Mouse (Mus musculus) brain, adult 2 months (tissue): ENCODE measurements around the gene Ms4a6d.
"Not testable (repeated sequence)": the region's sequence is repeated elsewhere in the genome, so short reads cannot be mapped to it uniquely, and the experiment has no call there.

Experiments
- DNase-seq: peaks from one replicate; pipeline ENCODE4 v3.0.0; 2011; ENCODE audit warnings: low read depth, low spot score

Ms4a6d gene

GRCm38 (mm10) chr19:11604603-11605002 is at the start of gene Ms4a6d:
Gene Ms4a6d, minus strand, starts transcription at chr19:11604849.
- DNase-seq = peak; percentile 1

DNA sequence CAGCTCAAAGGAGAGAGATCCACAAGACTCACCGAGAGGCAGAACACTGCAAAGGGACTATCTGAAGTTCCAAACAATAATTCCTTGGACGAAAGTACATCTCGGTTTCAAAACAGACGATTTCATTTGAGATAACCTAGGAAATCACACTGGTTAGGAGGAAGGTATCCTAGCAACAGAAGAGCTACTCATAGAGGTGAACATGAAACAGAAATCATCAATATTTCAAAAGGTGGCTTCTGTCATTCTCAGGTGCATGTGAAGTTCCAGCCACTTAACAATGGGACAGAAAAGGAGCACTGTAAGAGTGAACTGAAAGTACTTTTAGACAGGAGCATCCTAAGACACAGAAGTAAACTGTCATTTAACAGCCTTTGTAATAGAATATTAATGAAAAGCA is 44.9 kb upstream of the Ms4a6d start:
- DNase-seq = no peak

- no peak for DNase-seq
These were observed 41.5 kb upstream of the Ms4a6d start for GRCm38 (mm10) chr19:11646166-11646565.

- no peak for DNase-seq
These were observed 36.1 kb upstream of the Ms4a6d start, which contains the start of gene Ms4a3 for GRCm38 (mm10) chr19:11640732-11641131. Gene Ms4a3, minus strand, starts transcription at chr19:11640851.

GRCm38 (mm10) chr19:11639038-11639437 is 34.4 kb upstream of the Ms4a6d start:
- no peak for DNase-seq

GRCm38 (mm10) chr19:11635572-11635971 is 30.9 kb upstream of the Ms4a6d start:
- no peak for DNase-seq

- DNase-seq = no peak
These were observed 29.7 kb upstream of the Ms4a6d start for GRCm38 (mm10) chr19:11634330-11634729.

DNA sequence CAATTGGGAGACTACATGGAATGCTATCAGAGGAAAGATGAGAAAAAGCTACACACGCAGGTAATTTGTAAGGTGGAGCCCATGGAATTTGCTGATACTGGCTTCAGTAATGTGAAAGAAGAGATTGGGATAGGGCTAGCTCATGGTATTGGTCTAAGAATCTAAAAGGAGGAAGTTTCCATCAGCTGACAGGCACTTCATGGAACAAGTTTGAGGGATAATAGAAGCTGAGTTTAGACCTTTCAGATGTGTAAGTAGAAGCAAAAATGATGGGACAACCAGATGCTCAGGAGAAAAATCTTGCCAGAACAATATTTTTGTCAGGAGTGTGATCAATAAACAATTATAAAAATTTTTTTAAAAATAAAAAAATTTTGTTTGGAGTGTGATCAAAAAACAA is 29.1 kb upstream of the Ms4a6d start:
- no peak for DNase-seq

DNA sequence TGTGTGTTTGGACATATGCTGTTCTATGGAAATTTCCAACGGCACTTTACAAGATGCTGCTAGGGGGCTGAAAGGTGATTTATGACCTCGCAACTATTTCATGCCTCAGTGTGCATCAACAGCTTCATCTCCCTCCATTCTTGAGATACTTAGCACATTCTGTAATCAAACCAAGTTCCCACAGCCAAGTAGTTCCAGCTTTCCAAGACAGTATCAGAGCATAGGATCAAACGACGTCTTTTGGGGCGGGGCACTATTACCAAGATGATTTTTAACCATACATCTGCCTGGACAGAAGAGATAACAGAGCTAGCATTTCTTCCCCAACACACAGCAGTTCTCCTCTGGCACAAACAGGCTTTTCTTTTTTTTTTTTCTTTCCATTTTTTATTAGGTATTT is 20.6 kb upstream of the Ms4a6d start:
- no peak for DNase-seq

DNA sequence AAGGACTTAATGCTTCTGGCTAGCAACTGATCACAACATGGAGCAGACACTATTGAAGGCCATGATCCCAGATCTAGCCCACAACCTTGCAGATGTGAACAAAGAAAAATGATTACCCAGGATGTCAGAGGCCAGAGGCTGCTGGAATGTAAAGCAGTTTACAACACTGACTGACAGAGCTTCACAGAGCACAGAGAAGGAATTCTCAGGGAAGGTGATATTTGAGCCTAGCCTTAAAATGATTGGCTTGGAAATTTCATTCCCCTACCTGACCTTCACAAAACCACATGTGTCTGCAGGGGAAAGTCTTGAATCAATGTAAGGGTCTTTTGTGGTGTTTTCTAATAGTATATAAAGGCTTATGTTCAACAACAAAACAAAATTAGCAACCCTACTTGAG is 20.2 kb upstream of the Ms4a6d start:
- DNase-seq = no peak

GRCm38 (mm10) chr19:11623551-11623950 is 18.9 kb upstream of the Ms4a6d start, which contains the start of gene Ms4a2:
Gene Ms4a2, minus strand, starts transcription at chr19:11623719.
- DNase-seq = no peak

DNA sequence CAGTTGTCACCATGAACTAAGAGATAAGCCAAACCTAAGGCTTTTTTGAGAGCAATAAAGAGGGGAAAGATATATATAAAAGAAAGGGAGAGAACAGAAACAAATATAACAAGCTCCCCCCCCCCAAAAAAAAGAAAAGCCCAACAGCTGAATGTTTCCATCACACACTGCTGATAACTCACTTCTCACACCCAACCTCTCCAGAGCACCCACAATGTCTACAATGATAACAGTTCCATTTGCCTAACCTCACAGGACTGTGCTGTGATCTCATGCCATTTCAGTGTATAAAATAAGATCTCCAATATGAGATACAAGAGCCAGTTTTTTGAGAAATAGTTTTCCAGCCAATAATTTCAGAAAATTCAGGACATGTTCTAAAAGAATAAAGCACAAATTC is 13.3 kb upstream of the Ms4a6d start:
- DNase-seq = no peak

DNA sequence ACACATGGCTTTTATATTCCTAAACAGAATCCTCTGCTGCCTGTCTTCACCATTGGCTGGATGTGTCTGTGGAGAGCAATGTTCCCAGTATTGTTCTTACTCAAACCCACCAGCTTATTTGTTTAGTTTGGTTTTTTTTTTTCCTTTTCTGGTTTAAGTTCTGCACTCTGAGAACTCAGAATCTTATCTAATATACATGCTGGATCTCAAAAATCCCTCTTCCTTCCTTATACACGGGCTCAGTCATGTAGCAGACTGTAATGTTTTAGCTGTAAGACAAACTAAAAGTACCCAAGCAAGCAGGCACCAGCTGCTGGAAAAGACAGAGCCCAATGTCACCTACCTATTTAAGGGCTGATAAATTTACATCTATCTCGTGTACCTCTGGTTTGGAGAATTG is 10.2 kb upstream of the Ms4a6d start:
- no peak for DNase-seq

GRCm38 (mm10) chr19:11613776-11614443 is 9.3 kb upstream of the Ms4a6d start:
- no peak for DNase-seq

DNA sequence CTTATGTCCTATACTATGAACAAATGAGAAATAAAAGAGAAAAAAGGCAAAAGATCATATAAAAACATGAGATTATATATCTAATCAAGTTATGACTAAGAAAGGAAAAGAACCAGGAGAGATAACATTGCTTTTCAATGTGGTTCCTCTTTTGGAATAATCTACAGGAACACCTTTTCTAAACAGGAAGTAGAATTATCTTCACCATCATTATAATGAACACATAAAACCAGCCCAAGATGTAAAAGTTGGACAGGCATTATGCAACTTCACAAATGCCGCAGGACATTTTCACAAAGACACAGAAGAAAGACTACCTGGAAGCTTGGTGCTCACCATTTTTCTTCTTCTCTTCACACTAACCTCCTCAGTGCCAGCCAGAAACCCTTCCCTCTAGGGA is 8.4 kb upstream of the Ms4a6d start:
- no peak for DNase-seq

- no peak for DNase-seq
These were observed 7.6 kb upstream of the Ms4a6d start for GRCm38 (mm10) chr19:11612293-11612692.

- DNase-seq = peak; percentile 75
These were observed 6.9 kb upstream of the Ms4a6d start for GRCm38 (mm10) chr19:11611541-11611945.

GRCm38 (mm10) chr19:11608172-11608571 is 3.5 kb upstream of the Ms4a6d start:
- DNase-seq = peak; percentile 43

DNA sequence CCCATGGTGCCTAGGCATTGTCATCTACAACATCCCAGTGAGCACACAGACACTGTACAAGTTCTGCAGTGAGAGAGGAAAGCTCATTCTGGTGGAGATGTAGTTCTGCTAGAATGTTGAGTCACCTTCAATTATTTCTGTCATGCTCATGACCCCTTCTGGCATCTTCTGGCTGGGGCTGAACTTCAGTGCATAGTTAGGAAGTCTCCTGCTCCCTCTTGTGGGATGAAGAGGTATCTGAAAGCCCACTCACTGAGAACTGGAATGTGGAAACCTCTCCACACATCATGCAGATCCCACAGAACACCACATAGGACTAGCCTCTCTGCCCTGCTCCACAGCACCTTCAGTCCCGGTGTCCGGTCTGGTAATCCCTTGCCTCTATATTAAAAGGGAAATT is 2.6 kb downstream of the Ms4a6d start:
- DNase-seq = peak; percentile 58

- DNase-seq = no peak
These were observed 3.3 kb downstream of the Ms4a6d start for GRCm38 (mm10) chr19:11601349-11601748.

DNA sequence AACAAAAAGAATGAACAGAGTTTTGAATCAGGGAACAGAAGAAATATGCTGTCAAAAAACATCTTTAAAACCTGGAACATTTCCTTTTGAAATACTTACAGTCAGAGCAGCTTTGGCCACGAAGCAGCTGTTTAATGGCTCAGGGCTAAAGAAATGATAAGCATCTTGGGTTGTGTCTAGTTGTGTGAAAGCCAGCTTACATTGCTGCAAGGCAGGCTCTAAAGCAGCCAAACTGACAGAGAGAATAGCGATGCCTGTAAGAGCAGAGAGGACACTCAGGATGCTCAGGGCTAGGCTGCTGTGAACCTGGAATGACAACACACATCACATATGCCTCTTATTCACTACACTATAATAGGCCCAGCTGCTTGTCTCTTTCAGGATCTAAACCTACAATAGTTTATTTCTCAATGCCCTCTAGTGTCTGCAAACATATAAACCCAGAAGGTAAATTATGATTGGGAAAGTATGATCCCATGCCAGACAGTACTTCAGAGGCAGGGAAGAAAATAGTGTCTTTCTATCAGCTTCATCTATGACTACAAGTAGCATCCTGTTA is 14.7 kb downstream of the Ms4a6d start:
- DNase-seq = no peak

DNA sequence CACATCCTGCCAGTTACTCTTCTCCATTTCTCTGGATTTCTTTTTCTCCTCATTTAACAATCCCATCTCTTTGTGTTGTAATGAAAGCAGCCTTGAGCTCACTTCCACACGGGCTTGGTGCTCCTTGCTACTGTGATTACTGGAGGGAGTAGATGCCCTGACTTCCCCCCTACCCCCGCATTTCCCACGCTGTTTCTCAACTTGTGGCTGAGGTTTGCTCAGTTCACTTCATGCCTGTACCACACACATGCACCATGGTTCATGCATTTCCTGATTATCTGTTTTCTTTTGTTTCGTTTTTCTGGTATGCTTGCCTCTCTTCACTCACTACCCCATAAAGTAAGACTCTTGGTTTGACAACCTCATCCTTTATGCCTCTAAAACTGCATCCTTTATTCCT is 15.4 kb downstream of the Ms4a6d start:
- DNase-seq = no peak

- peak; percentile 9 for DNase-seq
These were observed 29.7 kb downstream of the Ms4a6d start for GRCm38 (mm10) chr19:11574965-11575364.

- not testable (repeated sequence) for DNase-seq
These were observed 45.1 kb downstream of the Ms4a6d start for GRCm38 (mm10) chr19:11559560-11559959.
